Mouse (Mus musculus): Measurements from ENCODE around the gene Cux1.
A peak's percentile ranks its signal among the peaks of the same experiment; 100 is the strongest.

- TF ChIP-seq CTCF (conservative IDR thresholded peaks at IDR 0.05; ENCODE audit: insufficient read depth, insufficient read length, low read depth, low read length), result peak; percentile 64
- TF ChIP-seq POLR2A (IDR thresholded peaks at IDR 0.05; ENCODE audit: low read depth, low read length), result no peak
Observed at GRCm38 (mm10) chr5:136251004-136251403, 316.3 kb downstream of the Cux1 start.
